Mouse (Mus musculus) gonadal fat pad, adult 2 months (tissue): Measurements from ENCODE around the gene Tuft1. TPM values are rescaled to one million over a fixed set of nuclear protein-coding genes. Genes with fewer than 3 reads are reported as not detected.

ENCODE experiments used
- DNase-seq: peaks from one replicate; pipeline ENCODE4 v3.0.0-alpha.2; 2012; ENCODE audit warnings: low read depth
- polyA plus RNA-seq: library from polyadenylated mRNA; depleted of rRNA; stranded (reverse); fragments of >200 nt; gene quantifications from 2 replicates; pipeline ENCODE4 v1.2.3, GENCODE M21; 2012; rRNA removed

Tuft1 gene
- polyA plus RNA-seq, 1 experiment: 10.5 TPM

GRCm38 (mm10) chr3:94597224-94597779 is 61.4 kb downstream of the Tuft1 start:
- no peak for DNase-seq

GRCm38 (mm10) chr3:94595871-94596287 is 62.8 kb downstream of the Tuft1 start:
- DNase-seq: no peak

- no peak for DNase-seq
Measured at GRCm38 (mm10) chr3:94591066-94591465, 67.6 kb downstream of the Tuft1 start.

GRCm38 (mm10) chr3:94587962-94588361 is 70.7 kb downstream of the Tuft1 start:
- DNase-seq: peak; percentile 86

- DNase-seq: no peak
Measured at GRCm38 (mm10) chr3:94582944-94583343, 75.7 kb downstream of the Tuft1 start.

- no peak for DNase-seq
Measured at GRCm38 (mm10) chr3:94582456-94582891, 76.2 kb downstream of the Tuft1 start, which contains the start of gene Snx27. Gene Snx27 (minus strand): TSS chr3:94582716.

- DNase-seq: no peak
Measured at GRCm38 (mm10) chr3:94581793-94582455, 76.7 kb downstream of the Tuft1 start.

- DNase-seq: no peak
Measured at GRCm38 (mm10) chr3:94581138-94581780, 77.4 kb downstream of the Tuft1 start.

- no peak for DNase-seq
Measured at GRCm38 (mm10) chr3:94574506-94574905, 84.2 kb downstream of the Tuft1 start.

GRCm38 (mm10) chr3:94567242-94567641 is 91.4 kb downstream of the Tuft1 start:
- no peak for DNase-seq

GRCm38 (mm10) chr3:94565557-94565956 is 93.1 kb downstream of the Tuft1 start:
- no peak for DNase-seq

GRCm38 (mm10) chr3:94565127-94565526 is 93.5 kb downstream of the Tuft1 start:
- no peak for DNase-seq

GRCm38 (mm10) chr3:94564356-94565010 is 94.2 kb downstream of the Tuft1 start:
- no peak for DNase-seq

- no peak for DNase-seq
Measured at GRCm38 (mm10) chr3:94563163-94563562, 95.5 kb downstream of the Tuft1 start.

Other genes with a start within 250 kb of the Tuft1 start
- 1.3 and 2.0 TPM in 2 replicates for gene Tdrkh, start 245.6 kb downstream of the Tuft1 start, polyA plus RNA-seq
- gene Mrpl9, start 215.6 kb downstream of the Tuft1 start, polyA plus RNA-seq: 28.0 and 29.0 TPM in 2 replicates
- 28.5 and 31.4 TPM in 2 replicates for gene Oaz3, start 215.0 kb downstream of the Tuft1 start, polyA plus RNA-seq
- gene Celf3, start 180.6 kb downstream of the Tuft1 start, polyA plus RNA-seq: 0.09 and 0.49 TPM in 2 replicates
- gene Riiad1, start 178.5 kb downstream of the Tuft1 start, polyA plus RNA-seq: 0.69 and 1.7 TPM in 2 replicates
- gene Snx27, start 76.2 kb downstream of the Tuft1 start, polyA plus RNA-seq: 7.9 and 10.0 TPM in 2 replicates
- gene Gm10972, start 15.8 kb downstream of the Tuft1 start, polyA plus RNA-seq: not detected in 2 replicates
- 6.3 and 6.4 TPM in 2 replicates for gene Selenbp2, start 34.7 kb upstream of the Tuft1 start, polyA plus RNA-seq
- 5.3 and 7.5 TPM in 2 replicates for gene Cgn, start 127.6 kb upstream of the Tuft1 start, polyA plus RNA-seq
- 16.2 and 21.9 TPM in 2 replicates for gene Pogz, start 178.7 kb upstream of the Tuft1 start, polyA plus RNA-seq
- gene Psmb4, start 228.1 kb upstream of the Tuft1 start, polyA plus RNA-seq: 284 and 285 TPM in 2 replicates